Mouse (Mus musculus) adrenal gland, postnatal 25 days (tissue): ENCODE data around the gene Myo16. TPM values are rescaled to one million over a fixed set of nuclear protein-coding genes. Genes with fewer than 3 reads are reported as not detected.

ENCODE experiments used
- DNase-seq: peaks from one replicate; pipeline ENCODE4 v3.0.0; 2021; ENCODE audit warnings: mixed read lengths
- long read RNA-seq: library from polyadenylated mRNA; stranded (forward); transcript quantifications from one replicate; pipeline ENCODE4 v2.0.0, GENCODE M21; 2021
- total RNA-seq: library from RNA; stranded (reverse); gene quantifications from 2 replicates; pipeline ENCODE4 v1.2.3, GENCODE M21; 2021

Myo16 gene
- total RNA-seq = not detected in 2 replicates
- long read RNA-seq = 0 reads

GRCm38 (mm10) chr8:10153611-10154438 lies at the start of gene Myo16:
TSS of gene Myo16 (plus strand) at chr8:10153911.
- peak; percentile 3 for DNase-seq

GRCm38 (mm10) chr8:10108516-10109271 lies 45.0 kb upstream of the Myo16 start:
- no peak for DNase-seq

- no peak for DNase-seq
Measured at GRCm38 (mm10) chr8:10122749-10123148, 31.0 kb upstream of the Myo16 start.

GRCm38 (mm10) chr8:10123412-10123811 lies 30.3 kb upstream of the Myo16 start:
- DNase-seq = no peak

- DNase-seq = no peak
Measured at GRCm38 (mm10) chr8:10125684-10126083, 28.0 kb upstream of the Myo16 start.

GRCm38 (mm10) chr8:10130513-10131414 lies 22.9 kb upstream of the Myo16 start:
- DNase-seq = no peak

GRCm38 (mm10) chr8:10139536-10139935 lies 14.2 kb upstream of the Myo16 start:
- DNase-seq = no peak

GRCm38 (mm10) chr8:10143961-10144360 lies 9.8 kb upstream of the Myo16 start:
- DNase-seq = no peak

- no peak for DNase-seq
Measured at GRCm38 (mm10) chr8:10151692-10152247, 1.9 kb upstream of the Myo16 start.

- DNase-seq = no peak
Measured at GRCm38 (mm10) chr8:10154439-10154745, 681 bp downstream of the Myo16 start.

- DNase-seq = no peak
Measured at GRCm38 (mm10) chr8:10155075-10155474, 1.4 kb downstream of the Myo16 start.

- no peak for DNase-seq
Measured at GRCm38 (mm10) chr8:10161106-10161505, 7.4 kb downstream of the Myo16 start.

GRCm38 (mm10) chr8:10164959-10165358 lies 11.2 kb downstream of the Myo16 start:
- no peak for DNase-seq

GRCm38 (mm10) chr8:10168326-10168725 lies 14.6 kb downstream of the Myo16 start:
- DNase-seq = no peak

- no peak for DNase-seq
Measured at GRCm38 (mm10) chr8:10169894-10170293, 16.2 kb downstream of the Myo16 start.

GRCm38 (mm10) chr8:10171321-10171720 lies 17.6 kb downstream of the Myo16 start:
- DNase-seq = no peak

GRCm38 (mm10) chr8:10172278-10172677 lies 18.6 kb downstream of the Myo16 start:
- DNase-seq = no peak

- DNase-seq = no peak
Measured at GRCm38 (mm10) chr8:10173033-10173747, 19.5 kb downstream of the Myo16 start.

- DNase-seq = no peak
Measured at GRCm38 (mm10) chr8:10174201-10174840, 20.6 kb downstream of the Myo16 start.

- no peak for DNase-seq
Measured at GRCm38 (mm10) chr8:10174841-10175680, 21.4 kb downstream of the Myo16 start.
